Mouse (Mus musculus): ENCODE measurements around the gene Klhl29.

Gene Klhl29

GRCm38 (mm10) chr12:5375616-5376461 is at the start of gene Klhl29:
Klhl29 (minus strand) TSS chr12:5375682.
- peak in 1 of 2 experiments; percentile 11 for DNase-seq

- no peak for DNase-seq
Observed at GRCm38 (mm10) chr12:5425276-5425675, 49.8 kb upstream of the Klhl29 start.

GRCm38 (mm10) chr12:5415806-5416205 is 40.3 kb upstream of the Klhl29 start:
- DNase-seq = no peak

- DNase-seq = no peak
Observed at GRCm38 (mm10) chr12:5413976-5414375, 38.5 kb upstream of the Klhl29 start.

GRCm38 (mm10) chr12:5411761-5412537 is 36.5 kb upstream of the Klhl29 start:
- DNase-seq = no peak

- DNase-seq = no peak
Observed at GRCm38 (mm10) chr12:5411346-5411745, 35.9 kb upstream of the Klhl29 start.

- peak; percentile 3 to 6 for DNase-seq
Observed at GRCm38 (mm10) chr12:5410391-5411115, 35.1 kb upstream of the Klhl29 start.

GRCm38 (mm10) chr12:5407175-5407574 is 31.7 kb upstream of the Klhl29 start:
- DNase-seq = no peak

GRCm38 (mm10) chr12:5397423-5397822 is 21.9 kb upstream of the Klhl29 start:
- DNase-seq = no peak

- DNase-seq = no peak
Observed at GRCm38 (mm10) chr12:5395188-5395587, 19.7 kb upstream of the Klhl29 start.

GRCm38 (mm10) chr12:5387112-5387511 is 11.6 kb upstream of the Klhl29 start:
- DNase-seq = no peak

- no peak for DNase-seq
Observed at GRCm38 (mm10) chr12:5386688-5387087, 11.2 kb upstream of the Klhl29 start.

- DNase-seq = no peak
Observed at GRCm38 (mm10) chr12:5381694-5382093, 6.2 kb upstream of the Klhl29 start.

GRCm38 (mm10) chr12:5374684-5375615 is 532 bp downstream of the Klhl29 start:
- DNase-seq = no peak

GRCm38 (mm10) chr12:5374196-5374683 is 1.2 kb downstream of the Klhl29 start:
- no peak for DNase-seq

- no peak for DNase-seq
Observed at GRCm38 (mm10) chr12:5373641-5374195, 1.8 kb downstream of the Klhl29 start.

- no peak for DNase-seq
Observed at GRCm38 (mm10) chr12:5369396-5369795, 6.1 kb downstream of the Klhl29 start.

GRCm38 (mm10) chr12:5364836-5365235 is 10.6 kb downstream of the Klhl29 start:
- DNase-seq = no peak

GRCm38 (mm10) chr12:5363961-5364634 is 11.4 kb downstream of the Klhl29 start:
- DNase-seq = no peak

GRCm38 (mm10) chr12:5359065-5359464 is 16.4 kb downstream of the Klhl29 start:
- no peak for DNase-seq

GRCm38 (mm10) chr12:5358497-5358896 is 17.0 kb downstream of the Klhl29 start:
- no peak for DNase-seq

Measured in thymus, adult 18-20 months (tissue).